Mouse (Mus musculus): ENCODE results near the gene Enthd1.
"Not testable (repeated sequence)": the region's sequence is repeated elsewhere in the genome, so short reads cannot be mapped to it uniquely, and the experiment has no call there.

The Enthd1 gene

GRCm38 (mm10) chr15:80565106-80565665, at the start of gene Enthd1:
Gene Enthd1 (minus strand): TSS chr15:80565156.
- DNase-seq (ENCODE audit: low spot score): no peak

GRCm38 (mm10) chr15:80613904-80614303, 48.9 kb upstream of the Enthd1 start:
- DNase-seq (ENCODE audit: low spot score): no peak

- DNase-seq (ENCODE audit: low spot score): peak; percentile 13
Measured at GRCm38 (mm10) chr15:80611478-80611877, 46.5 kb upstream of the Enthd1 start.

- no peak for DNase-seq (ENCODE audit: low spot score)
Measured at GRCm38 (mm10) chr15:80610335-80610734, 45.4 kb upstream of the Enthd1 start.

- no peak for DNase-seq (ENCODE audit: low spot score)
Measured at GRCm38 (mm10) chr15:80607970-80608369, 43.0 kb upstream of the Enthd1 start.

GRCm38 (mm10) chr15:80604026-80604425, 39.1 kb upstream of the Enthd1 start:
- no peak for DNase-seq (ENCODE audit: low spot score)

GRCm38 (mm10) chr15:80602487-80602886, 37.5 kb upstream of the Enthd1 start:
- DNase-seq (ENCODE audit: low spot score): no peak

- DNase-seq (ENCODE audit: low spot score): no peak
Measured at GRCm38 (mm10) chr15:80601456-80601855, 36.5 kb upstream of the Enthd1 start.

- DNase-seq (ENCODE audit: low spot score): no peak
Measured at GRCm38 (mm10) chr15:80599843-80600242, 34.9 kb upstream of the Enthd1 start.

GRCm38 (mm10) chr15:80599213-80599750, 34.3 kb upstream of the Enthd1 start:
- DNase-seq (ENCODE audit: low spot score): no peak

- no peak for DNase-seq (ENCODE audit: low spot score)
Measured at GRCm38 (mm10) chr15:80598750-80599149, 33.8 kb upstream of the Enthd1 start.

GRCm38 (mm10) chr15:80593877-80594276, 28.9 kb upstream of the Enthd1 start:
- DNase-seq (ENCODE audit: low spot score): no peak

GRCm38 (mm10) chr15:80592737-80593136, 27.8 kb upstream of the Enthd1 start:
- DNase-seq (ENCODE audit: low spot score): no peak

- DNase-seq (ENCODE audit: low spot score): no peak
Measured at GRCm38 (mm10) chr15:80590641-80591040, 25.7 kb upstream of the Enthd1 start.

- DNase-seq (ENCODE audit: low spot score): no peak
Measured at GRCm38 (mm10) chr15:80586296-80586695, 21.3 kb upstream of the Enthd1 start.

- DNase-seq (ENCODE audit: low spot score): peak; percentile 79
Measured at GRCm38 (mm10) chr15:80582581-80583495, 17.9 kb upstream of the Enthd1 start.

GRCm38 (mm10) chr15:80580585-80580984, 15.6 kb upstream of the Enthd1 start:
- not testable (repeated sequence) for DNase-seq (ENCODE audit: low spot score)

- no peak for DNase-seq (ENCODE audit: low spot score)
Measured at GRCm38 (mm10) chr15:80579121-80579520, 14.2 kb upstream of the Enthd1 start.

GRCm38 (mm10) chr15:80577166-80577960, 12.4 kb upstream of the Enthd1 start:
- DNase-seq (ENCODE audit: low spot score): no peak

GRCm38 (mm10) chr15:80576415-80576994, 11.5 kb upstream of the Enthd1 start:
- DNase-seq (ENCODE audit: low spot score): no peak

- no peak for DNase-seq (ENCODE audit: low spot score)
Measured at GRCm38 (mm10) chr15:80575817-80576370, 10.9 kb upstream of the Enthd1 start.

All from MN1 (cell line).